Mouse (Mus musculus) MEL (cell line): ENCODE data around the gene Gm37240.

Experiments used
- CTCF ChIP-seq, 3 experiments: IDR thresholded peaks in 2 of 3; conservative IDR thresholded peaks in 1 of 3; 2 replicates each; pipeline ENCODE4 v1.5.1; 2011 to 2012; ENCODE audit warnings: low read length in 3 of 3, low read depth in 2 of 3, mild to moderate bottlenecking in 2 of 3, improper control_type of control experiment in 1 of 3, inconsistent platforms in 1 of 3, mixed read lengths in 1 of 3, moderate library complexity in 1 of 3; ENCODE audit not compliant: control insufficient read depth in 1 of 3, insufficient read depth in 1 of 3, poor library complexity in 1 of 3, severe bottlenecking in 1 of 3
- MXI1 ChIP-seq: IDR thresholded peaks from 2 replicates; pipeline ENCODE4 v1.6.1; 2011; ENCODE audit warnings: mild to moderate bottlenecking, low read depth, low read length, improper control_type of control experiment
- POLR2A ChIP-seq, 2 experiments: IDR thresholded peaks; 2 replicates each; pipeline ENCODE4 v1.6.1; 2011 to 2012; ENCODE audit warnings: low read length in 2 of 2, mild to moderate bottlenecking in 2 of 2, control low read depth in 1 of 2, improper control_type of control experiment in 1 of 2, low read depth in 1 of 2, moderate library complexity in 1 of 2; ENCODE audit not compliant: control insufficient read depth in 1 of 2, insufficient read depth in 1 of 2, poor library complexity in 1 of 2
- TCF12 ChIP-seq: IDR thresholded peaks from 2 replicates; pipeline ENCODE4 v1.6.1; 2014; ENCODE audit warnings: low read depth, mild to moderate bottlenecking, inconsistent platforms, low read length, improper control_type of control experiment, moderate library complexity
- UBTF ChIP-seq: IDR thresholded peaks from 2 replicates; pipeline ENCODE4 v1.6.1; 2012; ENCODE audit warnings: low read depth, mild to moderate bottlenecking, inconsistent platforms, low read length, improper control_type of control experiment, moderate library complexity, borderline replicate concordance; ENCODE audit not compliant: insufficient read depth
- ZNF384 ChIP-seq: IDR thresholded peaks from 2 replicates; pipeline ENCODE4 v1.6.1; 2012; ENCODE audit warnings: low read depth, mild to moderate bottlenecking, inconsistent platforms, low read length, improper control_type of control experiment

- TF ChIP-seq UBTF (no peak), CTCF (IDR thresholded peaks at IDR 0.05 in 2 of 3, conservative IDR thresholded peaks at IDR 0.05 in 1 of 3; ENCODE audit: control insufficient read depth in 1 of 3, insufficient read depth in 1 of 3, low read depth in 2 of 3, low read length in 3 of 3, poor library complexity in 1 of 3, severe bottlenecking in 1 of 3) (no peak), POLR2A (IDR thresholded peaks at IDR 0.05; ENCODE audit: control insufficient read depth in 1 of 2, insufficient read depth in 1 of 2, low read depth in 1 of 2, low read length in 2 of 2, poor library complexity in 1 of 2) (no peak), TCF12 (no peak), MXI1 (no peak), ZNF384 (no peak)
Observed at GRCm38 (mm10) chr3:85786501-85786900, 100.8 kb downstream of the Gm37240 start.
